Mouse (Mus musculus) intestine, postnatal 0 days (tissue): ENCODE results near the gene Tldc2. TPM values are rescaled to one million over a fixed set of nuclear protein-coding genes. Genes with fewer than 3 reads are reported as not detected.

Experiments used
- ATAC-seq: fragments of 200-750 bp; cut with Nextera tagmentation; 2 replicates; pipeline ENCODE4 v1.8.0; 2017; ENCODE audit warnings: mild to moderate bottlenecking, moderate TSS enrichment, moderate library complexity
- H3K27ac ChIP-seq: fragments of 300-500 bp; sonication (generic); 2 replicates; pipeline ENCODE4 v1.5.1; 2014; ENCODE audit warnings: mild to moderate bottlenecking, low read depth, low read length, moderate library complexity
- H3K27me3 ChIP-seq: fragments of 300-500 bp; sonication (generic); replicated peaks from 2 replicates; pipeline ENCODE4 v1.6.1; 2014; ENCODE audit warnings: low read length, mixed read lengths; ENCODE audit not compliant: control insufficient read depth, insufficient read depth
- H3K36me3 ChIP-seq: fragments of 300-500 bp; sonication (generic); 2 replicates; pipeline ENCODE4 v1.6.1; 2014; ENCODE audit warnings: mild to moderate bottlenecking, moderate library complexity; ENCODE audit not compliant: control insufficient read depth, insufficient read depth
- H3K4me1 ChIP-seq: fragments of 300-500 bp; sonication (generic); replicated peaks from 2 replicates; pipeline ENCODE4 v1.6.1; 2014; ENCODE audit warnings: antibody characterized with exemption, low read length, mixed read lengths; ENCODE audit not compliant: control insufficient read depth, insufficient read depth
- H3K4me2 ChIP-seq: fragments of 300-500 bp; sonication (generic); replicated peaks from 2 replicates; pipeline ENCODE4 v1.6.1; 2014; ENCODE audit warnings: low read depth, mild to moderate bottlenecking, moderate library complexity
- H3K4me3 ChIP-seq: fragments of 300-500 bp; sonication (generic); 2 replicates; pipeline ENCODE4 v1.5.1; 2014; ENCODE audit warnings: low read depth, low read length
- H3K9ac ChIP-seq: fragments of 300-500 bp; sonication (generic); 2 replicates; pipeline ENCODE4 v1.6.1; 2014; ENCODE audit warnings: mild to moderate bottlenecking, low read depth, low read length
- H3K9me3 ChIP-seq: fragments of 300-500 bp; sonication (generic); 2 replicates; pipeline ENCODE4 v1.6.1; 2016; ENCODE audit warnings: mixed run types; ENCODE audit not compliant: control insufficient read depth
- CTCF ChIP-seq: sonication (generic); IDR thresholded peaks from 2 replicates; pipeline ENCODE4 v1.5.1; 2016; ENCODE audit warnings: low read depth, mild to moderate bottlenecking, control low read depth, antibody characterized with exemption, moderate library complexity
- WGBS: fragments of 180-500 bp; shearing (Covaris S2); extraction: QIAGEN DNeasy Blood & Tissue Kit; methylation state at CpG from one replicate; pipeline ENCODE4 v1.1.7; 2014; 5-methylcytosine and 5-hydroxymethylcytosine counted together
- polyA plus RNA-seq: library from polyadenylated mRNA; unstranded; fragments of >200 nt; fragmentation: Nextera tagmentation; extraction: Ambion mirVana; gene quantifications from 2 replicates; pipeline ENCODE4 v1.2.1, GENCODE M21; 2015

Gene Tldc2
- polyA plus RNA-seq, 1 experiment from 2014 or later, result not detected

DNA sequence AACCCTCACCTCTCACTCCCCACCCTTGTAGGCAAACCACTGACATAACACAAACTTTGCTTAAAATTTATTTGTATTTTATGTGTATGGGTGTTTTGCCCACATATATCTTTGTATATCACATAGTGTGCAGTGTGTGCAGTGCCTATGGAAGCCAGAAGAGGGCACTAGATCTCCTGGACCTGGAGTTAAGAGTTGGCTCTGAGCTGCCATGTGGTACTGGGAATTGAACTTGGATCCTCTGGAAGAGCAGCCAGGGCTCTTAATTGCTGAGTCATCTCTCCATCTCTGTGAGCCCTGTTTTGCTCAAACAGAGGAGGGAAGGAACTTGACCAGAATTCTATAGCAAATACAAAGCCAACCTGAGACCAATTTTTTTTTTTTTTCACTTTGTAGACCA is 42.9 kb upstream of the Tldc2 start:
- TF ChIP-seq CTCF, result peak; percentile 66
- Histone ChIP-seq H3K4me2 (no peak overlapping the region), H3K4me1 (no peaks in the 10 kb centered on the region), H3K4me3 (no peak overlapping the region), H3K9me3 (no peaks in the 10 kb centered on the region), H3K9ac (no peak overlapping the region), H3K36me3 (peaks cover 25% of the 10 kb centered on the region; the same call in 1 of the 2 replicates), H3K27ac (no peak overlapping the region), H3K27me3 (no peaks in the 10 kb centered on the region)
- ATAC-seq, result no peak

- Histone ChIP-seq H3K4me3 (no peak overlapping the region), H3K27me3 (no peaks in the 10 kb centered on the region), H3K36me3 (peaks cover 12% of the 10 kb centered on the region; the same call in 1 of the 2 replicates), H3K27ac (no peak overlapping the region; the same call in 1 of the 2 replicates), H3K9me3 (no peaks in the 10 kb centered on the region), H3K4me2 (no peak overlapping the region), H3K4me1 (no peaks in the 10 kb centered on the region), H3K9ac (no peak overlapping the region)
- ATAC-seq, result no peak
- 93% methylated on average over 2 of the region's 2 CpGs for WGBS
- TF ChIP-seq CTCF, result no peak
Observed at GRCm38 (mm10) chr2:157045932-157046331, 40.9 kb upstream of the Tldc2 start.

DNA sequence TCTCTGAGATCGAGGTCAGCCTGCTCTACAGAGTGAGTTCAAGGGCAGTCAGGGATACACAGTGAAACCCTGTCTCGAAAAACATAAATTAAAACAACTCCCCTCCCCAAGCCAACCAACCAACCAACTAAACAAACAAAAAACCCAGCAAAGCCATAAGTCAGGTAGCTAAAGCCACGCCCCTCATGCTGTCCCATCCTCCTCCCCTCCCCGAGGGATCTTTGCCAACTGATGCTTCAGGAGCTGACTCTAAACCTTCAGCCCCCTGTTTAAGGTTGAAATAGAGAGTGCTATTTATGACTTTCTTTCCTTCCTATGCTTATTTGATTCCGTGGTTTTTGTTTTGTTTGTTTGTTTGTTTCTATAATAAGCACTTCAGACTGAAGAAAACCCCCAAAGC is 39.9 kb upstream of the Tldc2 start:
- ATAC-seq, result no peak
- Histone ChIP-seq H3K27ac (no peak overlapping the region), H3K4me2 (no peak overlapping the region), H3K4me1 (no peaks in the 10 kb centered on the region), H3K4me3 (no peak overlapping the region), H3K36me3 (peaks cover 12% of the 10 kb centered on the region; the same call in 1 of the 2 replicates), H3K27me3 (no peaks in the 10 kb centered on the region), H3K9me3 (no peaks in the 10 kb centered on the region), H3K9ac (no peak overlapping the region)
- TF ChIP-seq CTCF, result no peak
- WGBS, result 84% methylated on average over 5 of the region's 5 CpGs

- WGBS, result 88% methylated on average over 13 of the region's 13 CpGs
- Histone ChIP-seq H3K36me3 (peaks cover 12% of the 10 kb centered on the region; the same call in 1 of the 2 replicates), H3K4me3 (no peak overlapping the region), H3K27me3 (no peaks in the 10 kb centered on the region), H3K9me3 (no peaks in the 10 kb centered on the region), H3K4me2 (no peak overlapping the region), H3K4me1 (no peaks in the 10 kb centered on the region), H3K9ac (no peak overlapping the region), H3K27ac (no peak overlapping the region)
- no peak for TF ChIP-seq CTCF
- ATAC-seq, result no peak
Observed at GRCm38 (mm10) chr2:157048395-157049181, 38.3 kb upstream of the Tldc2 start.

- TF ChIP-seq CTCF, result no peak
- 74% methylated on average over 8 of the region's 8 CpGs for WGBS
Observed at GRCm38 (mm10) chr2:157049831-157050243, 37.0 kb upstream of the Tldc2 start.

GRCm38 (mm10) chr2:157052448-157052847 is 34.4 kb upstream of the Tldc2 start:
- no peak for ATAC-seq
- Histone ChIP-seq H3K4me1 (no peaks in the 10 kb centered on the region), H3K9ac (no peak overlapping the region), H3K9me3 (no peaks in the 10 kb centered on the region), H3K27me3 (no peaks in the 10 kb centered on the region), H3K4me2 (no peak overlapping the region), H3K36me3 (no peaks in the 10 kb centered on the region; the same call in 1 of the 2 replicates), H3K4me3 (no peak overlapping the region), H3K27ac (no peak overlapping the region)
- no peak for TF ChIP-seq CTCF
- WGBS, result 84% methylated on average over 8 of the region's 8 CpGs

More at GRCm38 (mm10) chr2:157049831-157050243, 37.0 kb upstream of the Tldc2 start:
- Histone ChIP-seq H3K4me2 (no peak overlapping the region), H3K36me3 (peaks cover 12% of the 10 kb centered on the region; the same call in 1 of the 2 replicates), H3K4me3 (no peak overlapping the region), H3K27ac (no peak overlapping the region), H3K9me3 (no peaks in the 10 kb centered on the region), H3K27me3 (no peaks in the 10 kb centered on the region), H3K9ac (no peak overlapping the region), H3K4me1 (no peaks in the 10 kb centered on the region)
- no peak for ATAC-seq
